Mouse (Mus musculus) gastrocnemius, postnatal 4 days (tissue): ENCODE measurements around the gene Cmtm1. TPM values are rescaled to one million over a fixed set of nuclear protein-coding genes. Genes with fewer than 3 reads are reported as not detected.
"Not testable (repeated sequence)": the region's sequence is repeated elsewhere in the genome, so short reads cannot be mapped to it uniquely, and the experiment has no call there.

Source experiments
- DNase-seq, 2 experiments: peaks; one replicate each; pipeline ENCODE4 v3.0.0; 2021 to 2022; ENCODE audit warnings: low spot score in 2 of 2, mixed read lengths in 2 of 2
- long read RNA-seq, 2 experiments: library from polyadenylated mRNA; stranded (forward); transcript quantifications; one replicate each; pipeline ENCODE4 v2.0.0; 2021
- total RNA-seq, 2 experiments: library from RNA; stranded (reverse); gene quantifications; 2 replicates each; pipeline ENCODE4 v1.2.3; 2021

The Cmtm1 gene
- total RNA-seq: not detected
- long read RNA-seq, experiment 1: 0 reads
- long read RNA-seq, experiment 2: 0 reads

DNA sequence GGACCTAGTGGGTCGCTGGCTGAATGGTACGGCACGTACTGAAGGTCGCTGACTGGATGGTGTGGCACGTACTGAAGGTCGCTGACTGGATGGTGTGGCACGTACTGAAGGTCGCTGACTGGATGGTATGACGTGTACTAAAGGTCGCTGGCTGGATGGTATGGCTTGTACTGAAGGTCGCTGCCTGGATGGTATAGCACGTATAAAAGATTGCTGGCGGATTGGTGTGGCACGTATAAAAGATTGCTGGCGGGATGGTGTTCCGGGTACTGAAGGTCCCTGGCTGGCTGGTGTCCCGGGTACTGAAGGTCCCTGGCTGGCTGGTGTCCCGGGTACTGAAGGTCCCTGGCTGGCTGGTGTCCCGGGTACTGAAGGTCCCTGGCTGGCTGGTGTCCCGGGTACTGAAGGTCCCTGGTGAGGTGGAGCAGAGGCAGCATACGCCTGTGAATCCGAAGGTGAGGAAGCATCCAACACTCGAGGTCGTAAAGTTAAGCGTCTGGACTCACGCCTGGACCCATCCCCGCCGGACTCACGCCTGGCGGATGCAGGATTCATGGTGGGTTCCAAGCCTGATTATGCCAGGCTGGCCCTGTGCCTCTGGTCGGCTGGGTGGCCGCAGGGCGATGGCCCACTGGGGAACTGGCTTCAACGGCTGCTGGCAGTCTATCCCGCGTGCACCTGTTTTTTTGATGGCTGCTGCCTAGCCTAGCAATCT is at the start of gene Cmtm1, which contains the start of gene Gm45711:
Gene Cmtm1, minus strand, starts transcription at position 705 of the 715 bp plus-strand sequence.
Gene Gm45711, minus strand, starts transcription at position 641 of the 715 bp plus-strand sequence.
- DNase-seq: peak in 1 of 2 experiments; percentile 52

DNA sequence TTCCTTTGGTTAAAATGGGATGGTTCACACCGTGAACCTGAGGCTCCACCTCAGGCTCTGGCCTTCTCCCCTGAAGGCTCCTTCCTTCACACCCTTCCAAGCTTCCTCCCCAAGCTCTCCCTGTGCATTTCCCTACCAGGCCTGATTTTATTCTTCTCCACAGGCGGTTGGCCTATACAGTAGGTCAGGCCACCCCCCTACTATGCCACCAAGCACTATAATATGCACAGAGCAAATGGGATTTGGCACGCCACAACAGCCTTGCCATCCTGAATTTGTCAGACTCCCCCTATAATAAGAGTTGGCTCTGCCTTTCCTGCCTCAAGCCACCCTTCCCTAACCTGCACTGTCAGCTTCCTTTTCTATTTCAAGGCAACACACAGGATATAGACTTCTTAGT is 48.7 kb upstream of the Cmtm1 start:
- no peak for DNase-seq

DNA sequence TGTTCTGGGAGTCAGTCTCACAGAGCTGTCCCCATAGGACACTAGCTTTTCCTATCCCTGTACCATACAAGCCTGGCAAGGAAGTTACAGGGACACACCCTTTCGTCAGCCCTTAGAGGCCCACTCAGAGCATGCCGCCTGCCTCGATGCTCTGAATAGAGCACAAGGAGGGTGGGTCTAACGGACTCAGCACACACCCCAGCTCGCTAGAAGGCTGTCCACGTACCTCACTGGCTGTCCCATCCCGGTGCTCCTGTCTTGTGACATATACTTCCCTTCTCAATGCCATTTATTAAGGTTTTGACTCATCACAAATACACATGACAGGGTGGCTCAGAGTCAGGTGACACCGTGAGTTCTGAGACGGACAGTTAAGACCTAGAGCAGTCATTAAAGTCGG is 44.6 kb upstream of the Cmtm1 start:
- no peak for DNase-seq

DNA sequence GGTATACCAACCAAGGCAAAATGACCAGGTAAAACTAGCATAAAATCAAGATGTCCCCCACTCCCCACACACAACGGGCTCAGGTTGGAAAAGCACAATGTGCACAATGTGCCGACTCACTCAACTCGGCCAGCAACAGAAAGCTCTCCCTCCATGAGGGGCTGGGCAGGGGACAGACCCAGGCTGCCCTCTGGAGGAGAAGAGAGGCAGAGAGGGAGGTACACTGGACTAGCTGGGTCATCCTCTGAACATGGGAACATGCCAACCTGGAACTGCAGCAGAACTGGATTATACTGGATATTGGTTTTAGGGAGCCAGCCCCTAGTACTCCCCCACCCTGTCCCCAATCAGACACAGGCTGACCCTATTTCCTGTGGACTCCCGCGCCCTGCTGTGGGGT is 43.2 kb upstream of the Cmtm1 start:
- DNase-seq: no peak

DNA sequence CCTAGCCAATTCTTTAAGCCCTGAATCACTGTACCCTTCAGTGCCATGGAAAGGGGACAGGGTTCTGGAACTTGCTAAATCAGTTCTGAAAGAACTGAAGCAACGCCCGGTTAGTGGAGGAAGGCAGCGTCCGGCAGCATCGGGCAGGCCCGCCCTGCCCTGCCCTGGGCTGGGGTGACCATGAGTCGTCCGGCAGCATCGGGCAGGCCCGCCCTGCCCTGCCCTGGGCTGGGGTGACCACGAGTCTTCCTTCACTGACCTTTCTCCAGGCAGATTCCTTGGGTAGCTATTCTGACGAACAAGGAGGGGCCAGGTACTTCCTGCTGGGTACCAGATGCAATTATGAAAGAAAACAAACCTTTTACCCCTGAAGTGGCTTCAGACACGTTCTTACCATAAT is 40.1 kb upstream of the Cmtm1 start:
- no peak for DNase-seq

DNA sequence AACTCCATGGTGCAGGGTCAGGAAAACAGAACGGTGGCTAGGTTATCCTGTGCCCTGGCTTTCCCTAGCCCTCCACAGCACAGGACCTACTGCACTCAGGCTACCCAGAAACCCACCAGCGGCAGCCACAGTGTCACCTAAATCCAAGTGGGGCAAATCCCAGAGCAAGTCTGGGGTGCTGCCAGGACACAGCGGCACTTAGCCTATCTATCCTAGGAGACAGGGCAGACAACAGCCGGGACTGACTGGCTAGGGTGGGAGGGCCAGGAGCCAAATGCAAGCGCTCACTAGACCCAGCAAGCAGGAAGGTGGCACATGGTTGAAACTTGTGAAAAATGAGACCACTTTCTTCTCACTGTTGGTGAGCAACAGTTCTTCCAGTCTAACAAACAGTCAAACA is 39.0 kb upstream of the Cmtm1 start:
- DNase-seq: no peak

DNA sequence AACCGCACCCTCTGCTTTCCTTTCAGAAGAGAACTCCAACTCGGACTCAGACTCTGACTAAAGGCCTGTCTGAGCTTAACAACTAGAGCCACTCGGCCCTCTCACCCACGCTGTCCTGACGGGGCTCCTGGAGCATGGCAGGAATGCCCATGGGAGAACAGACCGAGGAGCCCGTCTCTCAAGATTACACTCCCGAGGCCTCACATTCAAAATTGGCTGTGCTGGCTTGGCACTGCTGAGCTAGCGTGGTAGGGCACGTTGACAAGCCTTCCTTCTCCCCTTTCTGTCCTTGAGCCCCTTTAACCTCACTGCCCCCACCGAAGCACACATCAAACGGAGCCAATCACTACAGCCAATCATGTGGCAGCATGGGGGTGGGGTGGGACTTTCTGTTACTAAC is 36.8 kb upstream of the Cmtm1 start:
- no peak for DNase-seq

DNA sequence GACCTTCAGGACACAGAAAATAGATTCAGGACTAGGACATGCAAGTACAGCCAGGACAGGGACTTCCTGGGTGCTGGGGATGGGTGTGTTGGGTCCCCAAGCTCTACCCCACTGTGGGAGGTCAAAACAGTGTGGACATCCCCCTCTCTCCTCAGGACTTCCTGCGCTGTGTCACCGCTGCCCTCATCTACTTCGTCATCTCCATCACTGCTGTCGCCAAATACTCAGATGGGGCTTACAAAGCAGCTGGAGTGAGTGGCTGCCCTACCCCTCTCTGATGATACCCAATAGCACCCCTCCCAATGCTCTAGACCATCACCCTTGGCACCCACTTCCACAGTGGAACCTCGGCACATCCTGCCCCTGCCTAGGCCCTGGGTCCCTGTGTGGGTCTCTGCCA is 34.7 kb upstream of the Cmtm1 start:
- no peak for DNase-seq

DNA sequence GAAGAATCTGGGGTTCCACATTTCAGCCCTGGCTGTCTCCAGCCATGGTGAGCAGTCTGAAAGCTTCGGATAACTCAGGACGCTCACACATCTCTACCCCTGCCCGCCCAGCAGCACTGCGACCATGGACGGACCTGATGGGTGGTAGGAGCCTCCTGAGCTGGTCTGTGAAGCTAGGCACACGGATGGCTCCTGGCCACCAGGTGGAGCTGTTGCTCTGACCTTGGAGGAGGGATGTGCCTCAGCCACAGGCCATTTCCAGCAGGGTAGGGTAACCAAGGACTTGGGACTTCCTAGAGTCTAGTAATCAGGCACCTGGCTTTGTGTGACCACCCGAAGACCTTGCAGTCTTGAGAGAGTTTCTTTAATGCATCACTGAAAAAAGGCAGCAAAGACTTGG is 34.0 kb upstream of the Cmtm1 start:
- DNase-seq: peak; percentile 67 to 86

DNA sequence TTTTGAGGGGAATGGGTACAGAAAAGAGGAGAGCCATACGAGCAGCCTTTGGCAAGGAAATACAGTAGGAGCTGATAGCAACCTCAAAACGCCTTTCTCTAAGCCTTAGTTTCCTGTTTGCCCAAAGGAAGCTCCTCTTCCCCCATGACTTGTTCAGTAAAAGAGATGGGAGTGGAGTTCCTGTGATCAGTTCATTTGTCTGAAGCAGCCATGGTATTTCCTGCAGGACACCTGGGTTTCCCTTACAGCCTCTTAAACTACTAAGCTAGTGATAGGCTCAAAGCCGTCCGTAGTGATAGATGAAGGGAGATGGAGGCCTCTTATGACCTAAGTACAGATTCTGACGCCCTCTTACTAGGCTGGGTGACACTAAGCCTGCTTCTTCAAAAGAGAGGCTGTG is 32.5 kb upstream of the Cmtm1 start:
- DNase-seq: no peak

DNA sequence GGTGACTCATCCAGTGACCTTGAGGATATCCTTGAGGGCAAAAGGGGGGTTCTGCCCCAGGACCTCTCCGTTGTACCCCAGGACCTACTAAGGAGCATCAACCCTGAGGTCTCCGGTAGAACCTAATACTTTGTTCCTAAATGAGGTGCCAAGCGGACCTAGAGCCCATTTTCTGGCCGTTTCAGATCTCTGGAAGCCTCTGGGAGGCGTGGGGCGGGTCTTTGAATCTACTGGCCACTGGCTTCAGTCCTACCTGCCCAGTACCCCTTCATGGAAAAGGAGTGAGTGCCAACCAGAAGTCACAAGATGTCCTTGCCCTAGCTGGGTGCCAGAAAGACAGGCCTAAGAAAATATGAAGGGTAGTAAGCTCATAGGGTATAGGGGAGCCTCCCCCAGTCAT is 31.7 kb upstream of the Cmtm1 start:
- DNase-seq: no peak

DNA sequence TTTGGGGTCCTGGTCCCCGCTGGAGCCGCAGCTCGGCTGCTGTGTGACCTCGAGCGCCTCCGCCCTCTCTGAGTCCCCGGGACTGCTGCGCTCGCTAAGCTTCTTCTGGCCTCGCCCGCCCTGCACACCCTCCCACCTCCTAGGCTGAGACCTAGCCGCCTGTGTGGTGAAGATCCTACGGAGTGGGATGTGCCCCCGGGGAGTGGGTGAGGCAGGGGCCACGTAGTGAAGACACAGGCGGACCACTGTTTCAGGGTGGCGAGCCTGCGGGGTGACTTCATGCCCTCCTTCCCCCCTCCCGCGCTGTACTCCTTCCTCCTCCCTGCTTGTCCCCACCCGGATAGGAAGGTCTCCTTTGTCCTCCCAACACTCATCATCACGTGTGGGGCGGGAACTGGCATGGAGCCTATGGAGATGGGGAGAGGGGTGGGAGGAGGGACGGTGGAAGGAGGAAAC is 31.2 kb upstream of the Cmtm1 start:
- DNase-seq: peak; percentile 58 to 83

DNA sequence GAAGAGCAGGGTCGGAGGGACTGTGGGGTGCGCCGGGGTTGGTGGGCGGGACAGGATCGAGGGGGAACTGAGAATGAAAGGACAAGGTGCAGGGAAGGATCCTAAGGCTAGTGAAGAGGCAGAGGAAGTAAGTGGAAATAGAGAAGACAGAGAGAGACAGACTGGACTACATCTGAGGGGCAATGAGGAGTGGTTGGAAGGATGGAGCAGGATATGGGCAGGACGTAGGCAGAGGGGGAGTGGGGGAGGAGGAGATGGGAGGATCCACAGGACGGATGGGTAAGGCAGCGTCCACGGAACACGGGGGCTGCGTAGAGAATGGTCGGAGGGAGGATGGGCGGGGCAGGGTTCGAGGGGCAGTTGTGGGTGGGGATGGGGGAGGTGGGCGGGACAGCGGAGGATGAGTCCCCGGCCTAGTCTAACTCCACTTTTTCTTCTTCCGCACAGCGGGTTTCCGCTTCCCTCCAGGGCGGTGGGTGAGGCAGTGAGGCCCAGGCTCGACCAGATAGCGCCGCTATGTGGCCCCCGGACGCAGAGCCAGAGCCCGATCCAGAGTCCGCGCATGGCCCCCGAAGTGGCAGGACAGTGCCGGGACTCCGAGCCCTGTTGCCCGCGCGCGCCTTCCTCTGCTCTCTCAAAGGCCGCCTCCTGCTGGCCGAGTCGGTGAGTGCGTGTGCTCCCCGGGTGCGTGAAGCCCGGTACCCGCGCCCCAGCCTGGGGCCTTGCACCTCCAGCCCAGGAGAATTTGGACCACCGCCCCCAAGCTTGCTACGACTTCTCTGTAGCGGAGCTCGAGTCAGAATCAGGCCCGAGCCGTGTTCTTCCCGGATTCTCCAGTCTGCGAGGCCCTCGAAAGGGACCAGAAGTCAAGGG is 30.5 kb upstream of the Cmtm1 start:
- peak; percentile 74 to 85 for DNase-seq

DNA sequence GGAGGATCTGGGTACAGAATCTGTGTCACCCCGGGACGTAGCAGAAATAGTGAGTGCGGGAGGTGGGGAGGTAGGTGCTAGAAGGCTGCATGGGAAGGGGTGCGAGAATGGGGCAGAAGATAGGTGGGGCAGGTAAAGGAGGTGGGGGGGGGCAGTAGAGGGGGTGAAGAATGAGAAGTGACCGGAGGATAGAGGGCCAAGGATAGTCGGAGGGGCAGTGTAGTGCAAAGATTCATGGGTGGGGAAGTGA is 30.0 kb upstream of the Cmtm1 start:
- DNase-seq: no peak

DNA sequence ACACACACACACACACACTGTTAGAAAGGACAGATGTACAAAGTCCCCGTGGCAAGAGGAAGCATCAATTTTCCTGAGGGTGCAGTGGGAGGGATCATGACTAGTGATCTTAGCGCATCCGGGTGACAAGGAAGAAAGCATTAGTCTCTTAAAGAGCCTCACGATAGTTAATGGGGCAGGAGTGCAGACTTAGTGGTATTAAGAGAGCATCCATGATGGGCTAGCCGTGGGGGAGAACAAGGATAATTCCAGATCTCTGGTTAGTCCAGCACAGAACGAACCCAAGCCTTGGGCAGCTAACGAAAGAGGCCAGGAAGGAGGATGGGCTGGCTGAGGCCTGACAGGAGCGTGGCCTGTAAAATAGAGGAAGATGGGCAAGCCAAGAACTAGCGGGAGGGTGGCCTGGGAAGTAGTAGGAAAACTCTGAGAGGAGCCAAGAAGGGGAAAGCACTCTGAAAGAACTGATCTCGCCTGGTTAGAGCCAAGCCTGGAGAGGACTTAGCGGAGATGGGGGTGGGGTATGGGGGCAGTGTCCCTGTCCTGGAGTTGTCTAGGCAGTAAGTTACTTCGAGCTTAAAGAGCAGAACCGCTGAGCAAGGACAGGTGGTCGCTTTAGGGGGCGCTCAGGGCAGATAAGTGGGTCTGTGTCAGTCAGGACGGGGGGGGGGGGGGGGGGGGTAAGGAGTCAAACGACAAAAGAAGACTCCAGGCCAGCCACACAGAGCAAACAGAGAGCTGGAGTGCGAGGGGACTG is 29.5 kb upstream of the Cmtm1 start, which contains the start of gene Cmtm3:
Gene Cmtm3, plus strand, starts transcription at position 182 of the 754 bp plus-strand sequence.
- peak in 1 of 2 experiments; percentile 42 for DNase-seq

DNA sequence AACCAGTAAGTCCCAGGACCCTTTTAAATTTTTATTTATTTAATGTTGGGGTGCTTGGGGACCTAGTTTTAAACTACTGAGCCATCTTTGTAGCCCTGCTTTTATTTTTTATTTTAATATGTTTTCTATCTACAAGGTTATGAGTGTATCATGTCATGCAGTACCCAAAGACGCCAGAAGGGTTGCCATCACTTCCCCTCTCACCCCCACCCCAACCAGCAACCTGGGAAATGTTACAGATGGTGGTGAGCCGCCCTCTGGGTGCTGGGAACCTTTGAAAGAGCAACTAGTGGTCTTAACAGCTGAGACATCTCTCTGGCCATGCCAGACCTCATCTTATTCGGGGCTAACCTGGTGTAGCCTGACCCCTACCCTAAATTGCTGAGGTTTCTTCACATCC is 27.9 kb upstream of the Cmtm1 start:
- DNase-seq: no peak

DNA sequence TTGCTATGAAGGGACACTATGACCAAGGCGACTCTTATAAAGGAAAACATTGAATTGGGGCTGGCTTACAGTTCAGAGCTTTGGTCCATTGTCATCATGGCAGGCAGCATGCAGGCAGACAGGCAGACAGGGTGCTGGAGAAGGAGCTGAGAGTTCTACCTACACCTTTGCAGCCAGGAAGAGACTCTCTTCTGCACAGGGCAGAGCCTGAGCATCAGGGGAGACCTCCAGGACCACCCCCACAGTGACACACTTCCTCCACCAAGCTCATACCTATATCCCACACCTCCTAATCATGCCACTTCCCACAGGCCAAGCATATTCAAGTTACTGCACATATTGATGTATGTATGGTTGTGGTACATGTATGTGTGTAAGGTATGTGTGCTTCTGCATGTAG is 26.9 kb upstream of the Cmtm1 start:
- no peak for DNase-seq

DNA sequence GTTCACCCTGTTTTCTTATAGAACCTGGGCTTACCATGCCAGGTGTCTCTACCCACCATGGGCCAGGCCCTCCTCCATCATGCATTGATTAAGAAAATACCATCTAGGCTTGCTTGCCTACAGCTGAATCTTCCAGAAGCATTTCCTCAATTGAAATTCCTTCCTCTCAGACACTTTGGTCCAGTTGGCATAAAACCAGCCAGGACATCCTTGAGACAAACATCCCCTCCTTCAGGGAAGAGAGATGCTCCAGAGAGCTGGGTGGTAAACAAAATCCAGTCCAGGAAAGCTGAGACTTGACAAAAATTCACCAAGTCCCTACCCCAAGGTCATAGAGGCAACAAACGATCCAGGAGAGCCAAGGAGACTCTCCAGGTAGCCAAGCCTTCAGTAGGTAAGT is 24.3 kb upstream of the Cmtm1 start:
- DNase-seq: no peak

DNA sequence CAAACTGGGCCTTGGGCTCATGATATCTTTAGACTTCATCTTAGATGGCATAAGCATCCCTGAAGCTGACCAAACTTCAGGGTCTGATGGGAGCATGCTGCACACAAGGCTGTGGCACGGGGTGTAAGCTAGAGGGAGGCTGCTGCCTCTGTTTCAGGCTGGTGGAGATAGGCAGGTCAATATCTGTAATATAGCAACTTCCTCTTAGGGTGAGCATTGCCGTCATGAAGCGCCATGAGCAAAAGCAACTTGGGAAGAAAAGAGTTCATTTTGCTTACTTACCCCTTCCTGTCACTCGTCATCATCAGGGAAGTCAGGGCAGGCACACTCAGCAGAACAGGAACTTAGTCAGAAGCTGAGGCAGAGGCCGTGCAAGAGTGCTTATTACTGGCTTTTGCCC is 23.8 kb upstream of the Cmtm1 start:
- no peak for DNase-seq

DNA sequence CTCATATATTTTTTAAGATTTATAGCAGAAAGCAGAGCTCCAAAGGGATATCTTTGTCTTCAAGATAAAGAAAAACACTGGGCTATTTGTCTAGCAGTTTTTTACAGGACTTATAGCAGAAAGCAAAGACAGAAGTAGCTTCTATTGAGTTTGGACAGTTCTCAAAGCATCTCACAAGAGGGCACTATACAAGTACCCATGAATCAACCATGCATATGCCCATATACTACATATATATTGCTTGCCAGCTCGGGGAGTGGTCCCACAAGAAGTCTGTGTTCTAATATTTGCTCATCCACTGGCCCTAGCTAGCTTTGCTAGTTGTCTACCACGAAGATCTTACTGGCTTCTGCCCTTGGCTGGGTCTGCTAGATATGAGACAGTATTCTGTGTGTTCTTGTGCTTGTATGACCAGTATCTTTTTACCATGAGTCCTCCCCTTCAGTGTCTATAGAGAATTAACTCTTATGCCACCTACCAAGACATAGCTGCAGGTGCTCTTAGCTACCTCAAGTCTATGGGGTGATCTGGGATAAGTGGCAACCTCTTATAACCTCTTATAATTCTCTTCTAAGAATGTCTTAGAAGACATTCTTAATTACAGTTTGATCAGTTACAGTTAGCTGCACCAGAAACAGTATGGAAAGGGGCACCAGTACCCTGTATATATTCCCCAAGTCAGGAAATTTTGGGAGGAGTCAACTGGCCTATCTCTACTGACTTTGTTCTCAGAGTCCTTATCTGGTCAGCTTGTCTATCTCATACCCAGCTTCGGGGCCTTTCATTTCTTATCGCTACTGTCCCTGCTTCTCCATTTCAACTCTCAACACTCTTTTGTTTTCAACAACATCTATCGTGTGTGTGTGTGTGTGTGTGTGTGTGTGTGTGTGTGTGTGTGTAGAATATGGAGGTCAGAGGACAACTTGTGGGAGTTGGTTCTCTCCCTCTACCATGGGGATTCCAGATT is 23.0 kb upstream of the Cmtm1 start:
- DNase-seq: no peak

DNA sequence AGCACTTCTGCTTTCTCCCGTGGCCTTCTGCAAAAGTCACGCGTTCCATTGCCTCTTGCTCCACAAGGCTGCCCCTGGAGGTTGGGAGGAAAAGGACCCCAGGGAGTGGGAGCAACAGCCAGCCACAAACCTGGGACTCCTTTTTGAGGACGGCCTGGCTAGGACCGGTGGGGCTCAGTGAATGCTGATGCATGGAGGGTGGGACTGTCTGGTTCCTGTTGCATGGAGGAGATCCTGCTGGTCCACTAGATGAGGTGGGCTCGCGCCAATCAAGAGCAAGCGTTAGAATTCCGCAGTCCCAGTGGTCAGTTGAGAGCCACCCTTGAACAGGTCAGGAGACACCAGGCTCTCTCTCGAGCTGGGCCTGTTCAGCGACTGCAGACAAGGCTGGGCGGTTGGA is 12.0 kb upstream of the Cmtm1 start, which contains the start of gene Cmtm2b:
Gene Cmtm2b, plus strand, starts transcription at position 301 of the 400 bp plus-strand sequence.
- DNase-seq: not testable (repeated sequence)
